Mouse (Mus musculus) liver, postnatal 0 days (tissue): ENCODE data around the gene Pde8a. TPM values are rescaled to one million over a fixed set of nuclear protein-coding genes. Genes with fewer than 3 reads are reported as not detected.
A peak's percentile ranks its signal among the peaks of the same experiment; 100 is the strongest.

Experiments
- ATAC-seq: fragments of 200-750 bp; cut with Nextera tagmentation; 2 replicates; pipeline ENCODE4 v1.8.0; 2017; ENCODE audit warnings: mild to moderate bottlenecking, moderate library complexity
- DNase-seq: peaks from one replicate; pipeline ENCODE4 v3.0.0-alpha.2; 2016
- H3K27ac ChIP-seq: fragments of 300-500 bp; sonication (generic); 2 replicates; pipeline ENCODE4 v1.5.1; 2014; ENCODE audit warnings: antibody characterized with exemption, moderate library complexity, mild to moderate bottlenecking, low read depth
- H3K27me3 ChIP-seq: fragments of 300-500 bp; sonication (generic); 2 replicates; pipeline ENCODE4 v1.6.1; 2014; ENCODE audit warnings: low read length, control low read depth, mixed read lengths; ENCODE audit not compliant: insufficient read depth
- H3K36me3 ChIP-seq: fragments of 300-500 bp; sonication (generic); replicated peaks from 2 replicates; pipeline ENCODE4 v1.6.1; 2014; ENCODE audit warnings: mild to moderate bottlenecking, control low read depth, low read length, moderate library complexity, mixed read lengths; ENCODE audit not compliant: insufficient read depth
- H3K4me1 ChIP-seq: fragments of 300-500 bp; sonication (generic); 2 replicates; pipeline ENCODE4 v1.6.1; 2014; ENCODE audit warnings: antibody characterized with exemption, mild to moderate bottlenecking, control low read depth; ENCODE audit not compliant: insufficient read depth
- H3K4me2 ChIP-seq: fragments of 300-500 bp; sonication (generic); 2 replicates; pipeline ENCODE4 v1.6.1; 2014; ENCODE audit warnings: low read depth, mild to moderate bottlenecking, low read length, moderate library complexity, mixed read lengths
- H3K4me3 ChIP-seq: fragments of 300-500 bp; sonication (generic); 2 replicates; pipeline ENCODE4 v1.5.1; 2014; ENCODE audit warnings: low read depth, low read length
- H3K9ac ChIP-seq: fragments of 300-500 bp; sonication (generic); replicated peaks from 2 replicates; pipeline ENCODE4 v1.6.1; 2014; ENCODE audit warnings: mild to moderate bottlenecking, moderate library complexity
- H3K9me3 ChIP-seq: fragments of 300-500 bp; sonication (generic); 2 replicates; pipeline ENCODE4 v1.6.1; 2016; ENCODE audit warnings: mild to moderate bottlenecking, control low read depth, low read length, mixed read lengths
- CTCF ChIP-seq: sonication (generic); IDR thresholded peaks from 2 replicates; pipeline ENCODE4 v1.5.1; 2016; ENCODE audit warnings: antibody characterized with exemption, low read depth
- EP300 ChIP-seq: IDR thresholded peaks from 2 replicates; pipeline ENCODE4 v1.6.1; 2016; ENCODE audit warnings: antibody characterized with exemption, low read depth, mild to moderate bottlenecking
- WGBS: fragments of 180-500 bp; shearing (Covaris S2); extraction: QIAGEN DNeasy Blood & Tissue Kit; methylation state at CpG from one replicate; pipeline ENCODE4 v1.1.7; 2014; ENCODE audit not compliant: insufficient replicate concordance; 5-methylcytosine and 5-hydroxymethylcytosine counted together
- polyA plus RNA-seq: library from polyadenylated mRNA; unstranded; fragments of >200 nt; fragmentation: Nextera tagmentation; extraction: Ambion mirVana; gene quantifications from 2 replicates; pipeline ENCODE4 v1.2.1, GENCODE M21; 2015

Gene Pde8a
- polyA plus RNA-seq, 1 experiment from 2014 or later, result 3.4 TPM

DNA sequence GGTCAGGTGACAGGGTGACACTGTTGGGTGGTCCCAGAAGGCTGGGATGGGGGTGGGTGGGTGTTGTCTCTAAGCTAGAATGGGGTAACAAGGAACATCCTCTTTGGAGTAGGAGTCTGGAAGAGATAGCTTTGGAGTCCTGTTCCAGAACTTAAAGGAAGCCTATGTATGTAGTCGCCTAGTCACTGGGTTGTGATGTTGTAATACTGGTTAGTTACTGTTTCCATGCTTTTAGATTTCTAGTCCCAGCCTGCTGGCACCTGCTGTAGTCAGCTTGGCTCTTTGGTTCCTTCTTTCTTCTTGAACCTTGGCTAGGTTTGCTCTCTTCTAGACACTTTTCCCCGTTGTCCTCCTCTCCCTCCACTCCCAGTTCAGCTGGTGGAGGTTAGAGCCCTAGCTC, 21.7 kb downstream of the Pde8a start:
- WGBS, result 57% methylated on average over 2 of the region's 2 CpGs
- peaks cover 29% of the 10 kb centered on the region for H3K4me1 ChIP-seq
- no peaks in the 10 kb centered on the region for H3K27me3 ChIP-seq
- no peaks in the 10 kb centered on the region for H3K9me3 ChIP-seq
- ATAC-seq (no peak; the same call in 1 of the 2 replicates), DNase-seq (no peak)
- H3K36me3 ChIP-seq, result no peaks in the 10 kb centered on the region
- TF ChIP-seq CTCF, result no peak
- TF ChIP-seq EP300, result no peak
- no peak overlapping the region for H3K27ac ChIP-seq
- H3K9ac ChIP-seq, result no peak overlapping the region
- no peak overlapping the region for H3K4me2 ChIP-seq
- no peak overlapping the region for H3K4me3 ChIP-seq

DNA sequence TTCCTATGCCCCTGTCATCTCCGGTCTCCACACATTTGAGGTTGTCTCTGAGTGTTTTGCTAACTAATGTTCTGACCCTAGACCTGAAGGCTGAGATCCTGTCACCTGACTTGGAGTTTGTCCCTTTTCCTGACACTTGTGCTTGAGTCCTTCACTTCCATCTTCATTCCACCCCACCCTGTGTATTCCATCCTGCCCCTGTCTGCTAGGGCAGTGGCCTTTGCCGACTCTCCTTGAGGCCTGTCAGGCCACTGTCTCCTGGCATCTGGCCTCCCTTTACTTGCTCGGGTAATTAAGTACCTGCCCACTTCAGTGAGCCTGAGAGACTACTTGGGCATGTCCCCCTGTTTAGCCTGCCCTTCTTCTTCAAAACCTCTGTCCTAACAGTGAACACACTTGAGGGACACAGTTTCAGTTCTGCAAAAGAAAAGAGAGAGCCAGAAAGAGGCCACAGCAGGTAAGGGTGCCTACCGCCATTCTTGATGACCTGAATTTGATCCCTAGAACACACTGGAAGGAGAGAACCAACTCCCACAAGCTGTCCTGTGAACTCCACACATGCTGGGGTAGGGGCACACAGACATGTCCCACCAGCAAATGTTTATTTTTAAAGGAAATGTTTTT, 22.3 kb downstream of the Pde8a start:
- DNase-seq (no peak), ATAC-seq (no peak)
- Histone ChIP-seq H3K9me3 (no peaks in the 10 kb centered on the region), H3K36me3 (no peaks in the 10 kb centered on the region), H3K27ac (no peak overlapping the region), H3K9ac (no peak overlapping the region), H3K4me1 (peaks cover 29% of the 10 kb centered on the region), H3K4me2 (no peak overlapping the region), H3K4me3 (no peak overlapping the region), H3K27me3 (no peaks in the 10 kb centered on the region)
- no peak for TF ChIP-seq EP300
- TF ChIP-seq CTCF, result no peak
- 67% methylated on average over 4 of the region's 4 CpGs for WGBS

DNA sequence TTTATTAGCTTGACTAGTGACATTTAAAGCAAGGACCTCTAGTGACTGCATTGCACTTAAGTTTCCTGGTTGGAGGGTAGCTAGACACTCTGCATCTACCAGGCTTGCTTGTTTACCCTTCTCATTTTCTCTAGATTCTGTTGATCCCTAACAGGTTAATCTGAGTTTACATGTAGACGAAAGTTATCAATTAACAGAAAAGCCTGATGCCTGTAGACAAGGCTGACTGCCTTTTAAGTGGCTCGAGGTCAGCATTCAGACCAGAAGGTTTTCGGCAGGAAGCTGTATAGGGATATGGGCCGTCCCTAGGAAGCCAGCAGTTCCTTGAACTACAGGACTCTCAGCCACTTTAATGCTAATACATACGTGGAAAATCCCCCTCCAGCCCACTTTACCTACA, 30.0 kb downstream of the Pde8a start:
- Histone ChIP-seq H3K4me2 (no peak overlapping the region), H3K27me3 (no peaks in the 10 kb centered on the region), H3K9ac (no peak overlapping the region), H3K27ac (peak overlapping the region; percentile 26; the same call in 1 of the 2 replicates), H3K36me3 (no peaks in the 10 kb centered on the region), H3K4me1 (peaks cover 8% of the 10 kb centered on the region; the same call in 1 of the 2 replicates), H3K9me3 (no peaks in the 10 kb centered on the region), H3K4me3 (no peak overlapping the region)
- 21% methylated on average over 5 of the region's 5 CpGs for WGBS
- no peak for TF ChIP-seq CTCF
- no peak for TF ChIP-seq EP300
- ATAC-seq, result no peak
- no peak for DNase-seq

DNA sequence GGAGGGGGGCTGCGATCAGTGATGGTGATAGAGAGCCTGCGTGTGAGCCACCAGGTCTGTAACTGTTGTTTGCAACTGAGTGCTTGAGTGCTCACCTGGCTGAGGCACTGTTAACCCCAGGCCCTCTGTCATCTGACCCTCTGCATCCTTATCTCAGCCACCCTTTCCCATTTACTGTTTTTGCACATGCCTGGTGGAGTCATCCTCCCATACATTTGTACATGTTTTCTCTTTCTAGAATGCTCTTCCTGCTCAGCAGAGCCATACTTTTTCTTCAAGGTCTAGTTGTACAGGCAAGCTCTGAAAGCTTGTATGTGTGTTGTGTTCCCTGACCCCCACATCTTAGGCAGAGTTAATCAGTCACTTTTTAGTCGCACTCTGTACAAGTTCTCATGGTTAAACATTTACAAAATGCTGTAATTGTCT, 36.5 kb downstream of the Pde8a start:
- peak overlapping the region; percentile 6; the same call in 1 of the 2 replicates for H3K4me2 ChIP-seq
- WGBS, result 59% methylated on average over 3 of the region's 3 CpGs

DNA sequence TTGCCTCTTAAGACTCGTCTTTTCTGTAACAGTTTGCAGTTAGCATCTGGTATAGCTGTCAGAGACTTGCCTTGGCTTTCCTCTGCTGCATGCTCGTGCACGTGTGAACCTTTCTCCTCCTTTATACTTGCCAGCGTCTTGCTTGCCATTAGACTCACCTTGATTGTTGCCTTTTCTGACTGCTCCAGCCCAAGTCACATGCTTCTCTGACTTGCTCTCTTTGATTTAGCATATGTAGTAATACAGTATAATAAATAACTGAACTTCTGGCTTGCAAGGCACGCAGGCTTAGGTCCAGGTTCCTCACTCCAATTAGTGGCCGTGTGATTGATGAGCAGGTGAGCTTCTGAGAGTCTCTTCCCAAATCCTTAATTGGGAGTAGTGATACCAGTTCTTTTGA, 37.2 kb downstream of the Pde8a start:
- Histone ChIP-seq H3K27ac (no peak overlapping the region), H3K9me3 (no peaks in the 10 kb centered on the region), H3K9ac (no peak overlapping the region), H3K4me2 (peak overlapping the region; percentile 19; the same call in 1 of the 2 replicates), H3K36me3 (no peaks in the 10 kb centered on the region), H3K4me1 (peaks cover 20% of the 10 kb centered on the region), H3K4me3 (no peak overlapping the region), H3K27me3 (no peaks in the 10 kb centered on the region)
- TF ChIP-seq EP300 (no peak), CTCF (no peak)
- no peak for DNase-seq
- ATAC-seq, result no peak
- 60% methylated on average over 6 of the region's 6 CpGs for WGBS

More for the DNA sequence above, 36.5 kb downstream of the Pde8a start:
- Histone ChIP-seq H3K9me3 (no peaks in the 10 kb centered on the region), H3K27ac (peak overlapping the region; percentile 69), H3K4me1 (peaks cover 20% of the 10 kb centered on the region), H3K27me3 (no peaks in the 10 kb centered on the region), H3K36me3 (no peaks in the 10 kb centered on the region), H3K9ac (no peak overlapping the region), H3K4me3 (no peak overlapping the region)
- DNase-seq (no peak), ATAC-seq (peak; percentile 78)
- TF ChIP-seq EP300 (no peak), CTCF (no peak)

- Histone ChIP-seq H3K36me3 (no peaks in the 10 kb centered on the region), H3K27me3 (no peaks in the 10 kb centered on the region), H3K4me3 (no peak overlapping the region), H3K4me1 (peaks cover 17% of the 10 kb centered on the region), H3K4me2 (no peak overlapping the region), H3K9me3 (no peaks in the 10 kb centered on the region), H3K9ac (no peak overlapping the region), H3K27ac (no peak overlapping the region)
- ATAC-seq (no peak), DNase-seq (no peak)
- WGBS, result 55% methylated on average over 2 of the region's 2 CpGs
- no peak for TF ChIP-seq CTCF
- TF ChIP-seq EP300, result no peak
Measured at GRCm38 (mm10) chr7:81251521-81251920, 38.1 kb downstream of the Pde8a start.
